Mouse (Mus musculus) MEL (cell line): ENCODE measurements around the gene Fbxo21. TPM values are rescaled to one million over a fixed set of nuclear protein-coding genes. Genes with fewer than 3 reads are reported as not detected.

Source experiments
- DNase-seq: peaks from one replicate; pipeline ENCODE4 v3.0.0; 2011; ENCODE audit warnings: low read depth, low spot score
- H3K27ac ChIP-seq: 2 replicates; pipeline ENCODE4 v1.5.1; 2012; ENCODE audit warnings: low read depth, mild to moderate bottlenecking, control low read depth, low read length, moderate library complexity; ENCODE audit not compliant: control insufficient read depth
- H3K27me3 ChIP-seq, 2 experiments: fragments of 150-350 bp in 1 of 2; sonication (generic) in 1 of 2; 2 replicates each; pipeline ENCODE4 v1.6.1; 2012; ENCODE audit warnings: low read length in 2 of 2, mild to moderate bottlenecking in 2 of 2, improper control_type of control experiment in 1 of 2, moderate library complexity in 1 of 2; ENCODE audit not compliant: insufficient read depth in 2 of 2, control insufficient read depth in 1 of 2
- H3K36me3 ChIP-seq, 2 experiments: 2 replicates each; pipeline ENCODE4 v1.6.1; 2012 to 2014; ENCODE audit warnings: low read length in 2 of 2, improper control_type of control experiment in 1 of 2, inconsistent platforms in 1 of 2, mild to moderate bottlenecking in 1 of 2; ENCODE audit not compliant: insufficient read depth in 2 of 2, control insufficient read depth in 1 of 2
- H3K4me1 ChIP-seq, 2 experiments: fragments of 150-350 bp in 1 of 2; sonication (generic) in 1 of 2; 2 replicates each; pipeline ENCODE4 v1.6.1; 2012; ENCODE audit warnings: low read length in 2 of 2, improper control_type of control experiment in 1 of 2, mild to moderate bottlenecking in 1 of 2; ENCODE audit not compliant: insufficient read depth in 2 of 2, control insufficient read depth in 1 of 2
- H3K4me3 ChIP-seq, 2 experiments: fragments of 150-350 bp in 1 of 2; sonication (generic) in 1 of 2; 2 replicates each; pipeline ENCODE4 v1.5.1; 2012; ENCODE audit warnings: low read depth in 2 of 2, low read length in 2 of 2, mild to moderate bottlenecking in 2 of 2, moderate library complexity in 2 of 2, control low read depth in 1 of 2, improper control_type of control experiment in 1 of 2; ENCODE audit not compliant: control insufficient read depth in 1 of 2, insufficient read depth in 1 of 2
- H3K79me2 ChIP-seq: 2 replicates; pipeline ENCODE4 v1.6.1; 2012; ENCODE audit warnings: mild to moderate bottlenecking, low read length, moderate library complexity; ENCODE audit not compliant: control insufficient read depth, poor library complexity, insufficient read depth
- H3K9ac ChIP-seq: 2 replicates; pipeline ENCODE4 v1.6.1; 2012; ENCODE audit warnings: low read depth, mild to moderate bottlenecking, control low read depth, low read length, moderate library complexity; ENCODE audit not compliant: control insufficient read depth, poor library complexity, severe bottlenecking
- H3K9me3 ChIP-seq: fragments of 150-350 bp; sonication (generic); replicated peaks from 2 replicates; pipeline ENCODE4 v1.6.1; 2012; ENCODE audit warnings: mild to moderate bottlenecking, low read length, improper control_type of control experiment, moderate library complexity; ENCODE audit not compliant: insufficient read depth
- BHLHE40 ChIP-seq: IDR thresholded peaks from 2 replicates; pipeline ENCODE4 v1.6.1; 2012; ENCODE audit warnings: low read depth, mild to moderate bottlenecking, inconsistent platforms, low read length, improper control_type of control experiment, borderline replicate concordance
- CHD2 ChIP-seq: IDR thresholded peaks from 2 replicates; pipeline ENCODE4 v1.6.1; 2011; ENCODE audit warnings: low read length, improper control_type of control experiment
- CTCF ChIP-seq, 3 experiments: IDR thresholded peaks in 2 of 3; conservative IDR thresholded peaks in 1 of 3; 2 replicates each; pipeline ENCODE4 v1.5.1; 2011 to 2012; ENCODE audit warnings: low read length in 3 of 3, low read depth in 2 of 3, mild to moderate bottlenecking in 2 of 3, improper control_type of control experiment in 1 of 3, inconsistent platforms in 1 of 3, mixed read lengths in 1 of 3, moderate library complexity in 1 of 3; ENCODE audit not compliant: control insufficient read depth in 1 of 3, insufficient read depth in 1 of 3, poor library complexity in 1 of 3, severe bottlenecking in 1 of 3
- E2F4 ChIP-seq: IDR thresholded peaks from 2 replicates; pipeline ENCODE4 v1.6.1; 2011; ENCODE audit warnings: low read depth, low read length, improper control_type of control experiment, borderline replicate concordance
- ELF1 ChIP-seq: IDR thresholded peaks from 2 replicates; pipeline ENCODE4 v1.6.1; 2014; ENCODE audit warnings: low read depth, mild to moderate bottlenecking, inconsistent platforms, low read length, improper control_type of control experiment, moderate library complexity
- EP300 ChIP-seq, 2 experiments: IDR thresholded peaks; 2 replicates each; pipeline ENCODE4 v1.6.1; 2011; ENCODE audit warnings: improper control_type of control experiment in 2 of 2, low read length in 2 of 2, low read depth in 1 of 2, mild to moderate bottlenecking in 1 of 2
- GABPA ChIP-seq: IDR thresholded peaks from 2 replicates; pipeline ENCODE4 v1.6.1; 2012; ENCODE audit warnings: low read depth, mild to moderate bottlenecking, inconsistent platforms, low read length, improper control_type of control experiment, moderate library complexity
- GATA1 ChIP-seq: IDR thresholded peaks from 2 replicates; pipeline ENCODE4 v1.6.1; 2011; ENCODE audit warnings: low read depth, low read length, improper control_type of control experiment
- HCFC1 ChIP-seq: IDR thresholded peaks from 2 replicates; pipeline ENCODE4 v1.6.1; 2012; ENCODE audit warnings: low read depth, mild to moderate bottlenecking, inconsistent platforms, low read length, improper control_type of control experiment, moderate library complexity
- JUND ChIP-seq: IDR thresholded peaks from 2 replicates; pipeline ENCODE4 v1.6.1; 2011; ENCODE audit warnings: low read depth, mild to moderate bottlenecking, improper control_type of control experiment, low read length
- MAX ChIP-seq: IDR thresholded peaks from 2 replicates; pipeline ENCODE4 v1.6.1; 2011; ENCODE audit warnings: low read length, improper control_type of control experiment
- MYB ChIP-seq: IDR thresholded peaks from 2 replicates; pipeline ENCODE4 v1.6.1; 2011; ENCODE audit warnings: mild to moderate bottlenecking, low read depth, low read length, improper control_type of control experiment
- MYC ChIP-seq: IDR thresholded peaks from 2 replicates; pipeline ENCODE4 v1.6.1; 2011; ENCODE audit warnings: low read depth, mild to moderate bottlenecking, low read length, improper control_type of control experiment, moderate library complexity
- POLR2A ChIP-seq, 2 experiments: IDR thresholded peaks; 2 replicates each; pipeline ENCODE4 v1.6.1; 2011 to 2012; ENCODE audit warnings: low read length in 2 of 2, mild to moderate bottlenecking in 2 of 2, control low read depth in 1 of 2, improper control_type of control experiment in 1 of 2, low read depth in 1 of 2, moderate library complexity in 1 of 2; ENCODE audit not compliant: control insufficient read depth in 1 of 2, insufficient read depth in 1 of 2, poor library complexity in 1 of 2
- POLR2AphosphoS2 ChIP-seq: IDR thresholded peaks from 2 replicates; pipeline ENCODE4 v1.6.1; 2011; ENCODE audit warnings: low read length, improper control_type of control experiment
- RAD21 ChIP-seq: IDR thresholded peaks from 2 replicates; pipeline ENCODE4 v1.6.1; 2011; ENCODE audit warnings: mild to moderate bottlenecking, low read depth, low read length, improper control_type of control experiment
- RCOR1 ChIP-seq: IDR thresholded peaks from 2 replicates; pipeline ENCODE4 v1.6.1; 2012; ENCODE audit warnings: low read depth, mild to moderate bottlenecking, inconsistent platforms, low read length, improper control_type of control experiment
- TAL1 ChIP-seq: IDR thresholded peaks from 2 replicates; pipeline ENCODE4 v1.6.1; 2012; ENCODE audit warnings: mild to moderate bottlenecking, inconsistent platforms, low read length, moderate library complexity, mixed read lengths
- TCF12 ChIP-seq: IDR thresholded peaks from 2 replicates; pipeline ENCODE4 v1.6.1; 2014; ENCODE audit warnings: low read depth, mild to moderate bottlenecking, inconsistent platforms, low read length, improper control_type of control experiment, moderate library complexity
- UBTF ChIP-seq: IDR thresholded peaks from 2 replicates; pipeline ENCODE4 v1.6.1; 2012; ENCODE audit warnings: low read depth, mild to moderate bottlenecking, inconsistent platforms, low read length, improper control_type of control experiment, moderate library complexity, borderline replicate concordance; ENCODE audit not compliant: insufficient read depth
- USF1 ChIP-seq: IDR thresholded peaks from 2 replicates; pipeline ENCODE4 v1.6.1; 2014; ENCODE audit warnings: low read depth, mild to moderate bottlenecking, inconsistent platforms, low read length, improper control_type of control experiment, moderate library complexity
- ZNF384 ChIP-seq: IDR thresholded peaks from 2 replicates; pipeline ENCODE4 v1.6.1; 2012; ENCODE audit warnings: low read depth, mild to moderate bottlenecking, inconsistent platforms, low read length, improper control_type of control experiment
- polyA plus RNA-seq, 2 experiments: library from polyadenylated mRNA; stranded (reverse) in 1 of 2; unstranded in 1 of 2; fragments of >175 nt in 1 of 2; fragments of >200 nt in 1 of 2; gene quantifications; 2 replicates each; pipeline versions ENCODE4 v1.2.1 to v1.2.4; 2012; ENCODE audit warnings: low replicate concordance in 2 of 2, low read depth in 1 of 2; ENCODE audit not compliant: insufficient read length in 2 of 2, insufficient read depth in 1 of 2, missing spikeins in 1 of 2
- total RNA-seq: library from RNA; depleted of rRNA; stranded (reverse); fragments of 300-350 nt; gene quantifications from 2 replicates; pipeline ENCODE4 v1.2.3, GENCODE M21; 2012

Fbxo21 gene
- total and polyA plus RNA-seq, 3 experiments = 10.4 to 20.5 TPM; not detected in 1

- Histone ChIP-seq H3K4me1 (no peaks in the 10 kb centered on the region), H3K9ac (no peak overlapping the region), H3K79me2 (no peaks in the 10 kb centered on the region), H3K27ac (no peak overlapping the region), H3K36me3 (no peaks in the 10 kb centered on the region), H3K9me3 (no peaks in the 10 kb centered on the region), H3K27me3 (no peaks in the 10 kb centered on the region), H3K4me3 (no peak overlapping the region)
- no peak for DNase-seq
- TF ChIP-seq RCOR1 (no peak), POLR2AphosphoS2 (no peak), RAD21 (no peak), POLR2A (IDR thresholded peaks at IDR 0.05; ENCODE audit: control insufficient read depth in 1 of 2, insufficient read depth in 1 of 2, low read depth in 1 of 2, low read length in 2 of 2, poor library complexity in 1 of 2) (no peak)
Measured at GRCm38 (mm10) chr5:118033740-118034139, 57.2 kb downstream of the Fbxo21 start.

GRCm38 (mm10) chr5:118034632-118035031 is 58.1 kb downstream of the Fbxo21 start:
- no peaks in the 10 kb centered on the region for H3K27me3 ChIP-seq
- H3K79me2 ChIP-seq = no peaks in the 10 kb centered on the region
- no peaks in the 10 kb centered on the region for H3K36me3 ChIP-seq
- no peak overlapping the region for H3K27ac ChIP-seq
- no peak overlapping the region for H3K9ac ChIP-seq
- H3K9me3 ChIP-seq = no peaks in the 10 kb centered on the region
- no peak overlapping the region for H3K4me3 ChIP-seq
- TF ChIP-seq HCFC1 = no peak
- TF ChIP-seq, all 39 proteins: peak for 0
- no peak for DNase-seq
- H3K4me1 ChIP-seq = no peaks in the 10 kb centered on the region

GRCm38 (mm10) chr5:118035786-118036185 is 59.3 kb downstream of the Fbxo21 start:
- Histone ChIP-seq H3K4me3 (no peak overlapping the region), H3K27me3 (no peaks in the 10 kb centered on the region), H3K36me3 (no peaks in the 10 kb centered on the region), H3K27ac (no peak overlapping the region), H3K4me1 (no peaks in the 10 kb centered on the region), H3K9ac (no peak overlapping the region), H3K79me2 (no peaks in the 10 kb centered on the region), H3K9me3 (no peaks in the 10 kb centered on the region)
- no peak for TF ChIP-seq EP300 (IDR thresholded peaks at IDR 0.05; ENCODE audit: low read depth in 1 of 2, low read length in 2 of 2)
- no peak for TF ChIP-seq CTCF (IDR thresholded peaks at IDR 0.05 in 2 of 3, conservative IDR thresholded peaks at IDR 0.05 in 1 of 3; ENCODE audit: control insufficient read depth in 1 of 3, insufficient read depth in 1 of 3, low read depth in 2 of 3, low read length in 3 of 3, poor library complexity in 1 of 3, severe bottlenecking in 1 of 3)
- no peak for TF ChIP-seq E2F4
- no peak for TF ChIP-seq MYB
- TF ChIP-seq MAX = no peak
- TF ChIP-seq ELF1 = no peak
- TF ChIP-seq GATA1 = no peak
- no peak for TF ChIP-seq UBTF
- no peak for TF ChIP-seq TAL1
- TF ChIP-seq GABPA = no peak
- no peak for TF ChIP-seq BHLHE40
- no peak for TF ChIP-seq TCF12
- no peak for TF ChIP-seq RAD21
- TF ChIP-seq JUND = no peak
- TF ChIP-seq MYC = no peak
- TF ChIP-seq ZNF384 = no peak
- TF ChIP-seq CHD2 = no peak
- no peak for TF ChIP-seq RCOR1
- no peak for TF ChIP-seq USF1
- TF ChIP-seq HCFC1 = no peak
- DNase-seq = no peak
